In genomic region chr12:11435246-11436022, GRCm38 (mm10) we compare ENCODE assay signal across 9 mouse cellular contexts. TPM values are rescaled to one million over a fixed set of nuclear protein-coding genes. Genes with fewer than 3 reads are reported as not detected.
DNase-seq lines count a peak whose midpoint lies in the region; ATAC-seq lines count a peak whose summit lies in the region.
"Had no signal": no experiment of that assay in that cellular context is flagged by ENCODE, and none has a peak within 500 bp of the region (broad histone marks: within the 10 kb centered on the region; RNA-seq: fewer than 3 reads in every experiment).

No protein-coding gene starts in this region.

- peaks cover 23% of the 10 kb centered on the region for H3K4me1 ChIP-seq in heart, embryonic 15.5 days (replicated peaks)
- peaks cover 3% of the 10 kb centered on the region; the same call in 1 of the 2 replicates for H3K4me1 ChIP-seq in forebrain, embryonic 11.5 days (replicated peaks; ENCODE audit: control insufficient read depth, insufficient read depth, low read length)
- no peaks in the 10 kb centered on the region for H3K4me1 ChIP-seq in liver, embryonic 13.5 days (replicated peaks)

- no peak for ATAC-seq in heart, embryonic 15.5 days (replicated peaks; ENCODE audit: insufficient number of reproducible peaks, insufficient read depth, low FRiP score, low read depth)
- ATAC-seq in forebrain, embryonic 11.5 days (replicated peaks; ENCODE audit: low FRiP score), result no peak
- no peak for ATAC-seq in liver, embryonic 13.5 days (ENCODE audit: low read depth)
- no peak for ATAC-seq in frontal cortex, adult (ENCODE audit: low TSS enrichment)

- H3K27me3 ChIP-seq in heart, embryonic 15.5 days, result peaks cover 26% of the 10 kb centered on the region; the same call in 1 of the 2 replicates
- peaks cover 7% of the 10 kb centered on the region; the same call in 1 of the 2 replicates for H3K27me3 ChIP-seq in forebrain, embryonic 11.5 days (ENCODE audit: control insufficient read depth, insufficient read depth, low read length)
- peaks cover 44% of the 10 kb centered on the region for H3K27me3 ChIP-seq in liver, embryonic 13.5 days

- no peak overlapping the region for H3K9ac ChIP-seq in heart, embryonic 15.5 days
- H3K9ac ChIP-seq in forebrain, embryonic 11.5 days (ENCODE audit: low read length), result no peak overlapping the region
- H3K9ac ChIP-seq in liver, embryonic 13.5 days, result no peak overlapping the region

- no peak for DNase-seq in heart, adult 8-10 months (ENCODE audit: low spot score)
- peak; percentile 37 to 49 for DNase-seq in cerebellum, adult 18-20 months
- no peak for DNase-seq in forebrain, embryonic 11.5 days (ENCODE audit: low spot score)
- DNase-seq in liver, embryonic 13.5 days, result no peak
- no peak for DNase-seq in spleen, adult 18-20 months
- DNase-seq in adrenal gland, postnatal 14 days, result no peak

- H3K4me3 ChIP-seq in heart, embryonic 15.5 days, result peak overlapping the region; percentile 51
- H3K4me3 ChIP-seq in forebrain, embryonic 11.5 days (ENCODE audit: low read depth, low read length), result peak overlapping the region; percentile 33
- 0 out of 2 replicates have a peak overlapping the region, but pooled peaks have one; percentile 28 for H3K4me3 ChIP-seq in liver, embryonic 13.5 days (replicated peaks)

- 8% methylated on average over 15 of the region's 15 CpGs for WGBS in heart, embryonic 15.5 days
- WGBS in forebrain, embryonic 11.5 days, result 7% methylated on average over 15 of the region's 15 CpGs
- 10% methylated on average over 15 of the region's 15 CpGs for WGBS in liver, embryonic 13.5 days (ENCODE audit: insufficient replicate concordance)

- no peak overlapping the region for H3K27ac ChIP-seq in heart, embryonic 15.5 days
- no peak overlapping the region for H3K27ac ChIP-seq in forebrain, embryonic 11.5 days (ENCODE audit: low read depth, low read length)
- H3K27ac ChIP-seq in liver, embryonic 13.5 days, result no peak overlapping the region

- H3K36me3 ChIP-seq in heart, embryonic 15.5 days, result no peaks in the 10 kb centered on the region
- no peaks in the 10 kb centered on the region for H3K36me3 ChIP-seq in forebrain, embryonic 11.5 days (ENCODE audit: control insufficient read depth, insufficient read depth, low read length)
- H3K36me3 ChIP-seq in liver, embryonic 13.5 days, result no peaks in the 10 kb centered on the region

- peak overlapping the region; percentile 86 for H3K4me2 ChIP-seq in heart, embryonic 15.5 days
- peak overlapping the region; percentile 76 for H3K4me2 ChIP-seq in forebrain, embryonic 11.5 days (ENCODE audit: low read depth, low read length, severe bottlenecking)
- H3K4me2 ChIP-seq in liver, embryonic 13.5 days, result peak overlapping the region; percentile 47; the same call in 1 of the 2 replicates

- H3K9me3 ChIP-seq in heart, embryonic 15.5 days (replicated peaks), result no peaks in the 10 kb centered on the region
- no peaks in the 10 kb centered on the region for H3K9me3 ChIP-seq in forebrain, embryonic 11.5 days (ENCODE audit: control insufficient read depth, low read length)
- no peaks in the 10 kb centered on the region; the same call in 1 of the 2 replicates for H3K9me3 ChIP-seq in liver, embryonic 13.5 days (replicated peaks)

RNA-seq across cellular contexts. Expression of gene Vsnl1, which starts 1.0 kb away (rescaled TPM):
- 9.0 and 9.9 TPM in 2 replicates for polyA plus RNA-seq in heart, embryonic 15.5 days (2015; fragmentation: Nextera tagmentation; extraction: Ambion mirVana)
- 1 to 10 TPM in 1 of 4 experiments, under 1 TPM in 3; 0.26 to 1.2 (median 0.78) TPM for total RNA-seq in heart, adult 8-10 months (2022)
- 0.51 and 0.99 TPM in 2 replicates for polyA plus RNA-seq in forebrain, embryonic 11.5 days (2014; fragmentation: Nextera tagmentation; extraction: Ambion mirVana)
- 0.15 and 0.20 TPM in 2 replicates for polyA plus RNA-seq in liver, embryonic 13.5 days (2015; fragmentation: Nextera tagmentation; extraction: Ambion mirVana)
- 22.6 and 27.6 TPM in 2 replicates for total RNA-seq in adrenal gland, postnatal 14 days (2021)
- polyA plus RNA-seq: spleen, adult 2 months had no signal

RNA-seq across cellular contexts. Expression of gene Rad51ap2, which starts 20.4 kb away (rescaled TPM):
- 0.18 and 0.29 TPM in 2 replicates for polyA plus RNA-seq in heart, embryonic 15.5 days (2015; fragmentation: Nextera tagmentation; extraction: Ambion mirVana)
- not detected for total RNA-seq in heart, adult 8-10 months (2022)
- 0.11 and 0.24 TPM in 2 replicates for polyA plus RNA-seq in forebrain, embryonic 11.5 days (2014; fragmentation: Nextera tagmentation; extraction: Ambion mirVana)
- polyA plus RNA-seq in liver, embryonic 13.5 days (2015; fragmentation: Nextera tagmentation; extraction: Ambion mirVana), result not detected in 2 replicates
- 0.23 and 0.26 TPM in 2 replicates for total RNA-seq in adrenal gland, postnatal 14 days (2021)
- polyA plus RNA-seq: spleen, adult 2 months had no signal

Comparison
In these comparisons a context has a peak if more than half of its experiments do, and no peak if none do; other contexts are left out.
1. DNase-seq: peak in cerebellum, adult 18-20 months (2 of 2); none in heart, adult 8-10 months (single experiment), forebrain, embryonic 11.5 days (single experiment), liver, embryonic 13.5 days (single experiment), spleen, adult 18-20 months (0 of 2) and adrenal gland, postnatal 14 days (single experiment).
2. Peak in every context shown above with its lines, with median percentiles within 50 percentile points of each other: H3K4me2 ChIP-seq and H3K4me3 ChIP-seq.